ENCODE assay signal across 30 mouse cellular contexts in the genomic region with DNA sequence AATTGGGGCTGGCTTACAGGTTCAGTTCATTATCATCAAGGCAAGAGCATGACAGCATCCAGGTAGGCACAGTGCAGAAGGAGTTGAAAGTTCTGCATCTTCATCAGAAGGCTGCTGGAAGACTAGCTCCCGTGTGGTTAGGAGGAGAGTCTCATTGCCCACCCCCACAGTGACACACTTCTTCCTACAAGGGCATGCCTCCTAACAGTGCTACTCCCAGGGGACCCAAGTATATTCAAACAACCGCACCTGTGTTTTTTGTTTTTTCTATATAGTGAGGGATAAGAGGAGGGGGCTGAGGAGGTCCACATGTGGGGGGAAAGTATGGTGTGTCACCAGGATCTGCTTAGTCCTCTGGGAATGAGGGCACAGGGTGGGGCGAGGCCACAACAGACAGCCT. TPM values are rescaled to one million over a fixed set of nuclear protein-coding genes. Genes with fewer than 3 reads are reported as not detected.
"Had no signal": no experiment of that assay in that cellular context is flagged by ENCODE, and none has a peak within 500 bp of the region (broad histone marks: within the 10 kb centered on the region; RNA-seq: fewer than 3 reads in every experiment).

No protein-coding gene starts in this region.

- H3K4me1 ChIP-seq: lung, embryonic 15.5 days had no signal

- H3K4me3 ChIP-seq: limb, embryonic 10.5 days; limb, embryonic 12.5 days; limb, embryonic 13.5 days; limb, embryonic 15.5 days; liver, embryonic 12.5 days; liver, embryonic 13.5 days; liver, embryonic 15.5 days; lung, embryonic 15.5 days; megakaryocyte, embryonic 14.5 days; midbrain, embryonic 10.5 days; midbrain, embryonic 12.5 days; midbrain, embryonic 13.5 days; midbrain, embryonic 15.5 days; myocyte had no signal

- H3K27ac ChIP-seq: limb, embryonic 10.5 days; limb, embryonic 12.5 days; limb, embryonic 13.5 days; limb, embryonic 15.5 days; liver, embryonic 12.5 days; liver, embryonic 13.5 days; liver, embryonic 14.5 days; liver, embryonic 15.5 days; lung, embryonic 15.5 days; macrophage; midbrain, embryonic 10.5 days; midbrain, embryonic 12.5 days; midbrain, embryonic 13.5 days; midbrain, embryonic 15.5 days had no signal

- H3K36me3 ChIP-seq: limb, embryonic 10.5 days; limb, embryonic 12.5 days; limb, embryonic 13.5 days; limb, embryonic 15.5 days; liver, embryonic 12.5 days; liver, embryonic 13.5 days; liver, embryonic 15.5 days; lung, embryonic 15.5 days; midbrain, embryonic 10.5 days; midbrain, embryonic 12.5 days; midbrain, embryonic 13.5 days; midbrain, embryonic 15.5 days had no signal

- H3K9ac ChIP-seq: limb, embryonic 12.5 days; limb, embryonic 13.5 days; limb, embryonic 15.5 days; liver, embryonic 12.5 days; liver, embryonic 13.5 days; liver, embryonic 14.5 days; liver, embryonic 15.5 days; liver, postnatal 0 days; lung, embryonic 14.5 days; lung, embryonic 15.5 days; midbrain, embryonic 12.5 days; midbrain, embryonic 13.5 days; midbrain, embryonic 15.5 days had no signal

- H3K27me3 ChIP-seq: limb, embryonic 12.5 days; limb, embryonic 13.5 days; limb, embryonic 15.5 days; liver, embryonic 12.5 days; liver, embryonic 13.5 days; liver, embryonic 15.5 days; lung, embryonic 15.5 days; megakaryocyte, embryonic 14.5 days; midbrain, embryonic 12.5 days; midbrain, embryonic 13.5 days; midbrain, embryonic 15.5 days had no signal

- H3K4me2 ChIP-seq: limb, embryonic 12.5 days; limb, embryonic 13.5 days; limb, embryonic 15.5 days; liver, embryonic 11.5 days; liver, embryonic 12.5 days; liver, embryonic 13.5 days; liver, embryonic 15.5 days; lung, embryonic 14.5 days; lung, embryonic 15.5 days; midbrain, embryonic 11.5 days; midbrain, embryonic 12.5 days; midbrain, embryonic 13.5 days; midbrain, embryonic 15.5 days had no signal

- H3K9me3 ChIP-seq: limb, embryonic 10.5 days; limb, embryonic 12.5 days; limb, embryonic 13.5 days; limb, embryonic 15.5 days; liver, embryonic 12.5 days; liver, embryonic 13.5 days; liver, embryonic 15.5 days; lung, embryonic 15.5 days; megakaryocyte, embryonic 14.5 days; midbrain, embryonic 10.5 days; midbrain, embryonic 12.5 days; midbrain, embryonic 13.5 days; midbrain, embryonic 15.5 days had no signal

- DNase-seq: left cerebral cortex, postnatal 4 days; liver; liver, embryonic 13.5 days; liver, postnatal 0 days; lung, adult 18-20 months; lung, adult 2 months; lung, embryonic 14.5 days; lung, postnatal 10 days; lung, postnatal 14 days; lung, postnatal 36 days; lung, postnatal 4 days; midbrain, embryonic 14.5 days had no signal

RNA-seq across cellular contexts. Expression of a gene that starts 4.3 kb away (rescaled TPM):
- polyA plus RNA-seq: liver, adult 2 months had no signal
